Mouse (Mus musculus): ENCODE measurements around the gene Ckap5.

Gene Ckap5

GRCm38 (mm10) chr2:91627486-91627885, 100.9 kb downstream of the Ckap5 start:
- DNase-seq (ENCODE audit: low read depth) = no peak

DNA sequence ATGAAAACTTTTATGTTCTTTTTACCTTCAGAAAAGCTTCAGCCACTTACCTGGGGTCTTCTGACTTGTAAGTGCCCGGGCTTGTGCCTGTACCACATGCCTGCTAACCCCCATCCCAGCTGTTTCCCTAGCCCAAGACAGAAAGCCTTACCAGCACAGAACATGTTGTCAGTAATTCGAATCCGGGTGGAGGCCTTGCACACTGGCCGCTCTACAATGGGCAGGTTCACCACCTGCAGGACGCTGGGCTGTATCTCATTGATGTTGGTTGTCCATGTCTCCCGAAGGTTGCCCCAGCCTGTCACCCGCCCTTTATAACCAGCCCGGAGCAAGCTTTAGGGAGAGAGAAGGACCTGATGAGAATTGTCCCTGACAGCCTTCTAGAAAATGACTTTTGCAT, 101.6 kb downstream of the Ckap5 start:
- no peak for DNase-seq (ENCODE audit: low read depth)

DNA sequence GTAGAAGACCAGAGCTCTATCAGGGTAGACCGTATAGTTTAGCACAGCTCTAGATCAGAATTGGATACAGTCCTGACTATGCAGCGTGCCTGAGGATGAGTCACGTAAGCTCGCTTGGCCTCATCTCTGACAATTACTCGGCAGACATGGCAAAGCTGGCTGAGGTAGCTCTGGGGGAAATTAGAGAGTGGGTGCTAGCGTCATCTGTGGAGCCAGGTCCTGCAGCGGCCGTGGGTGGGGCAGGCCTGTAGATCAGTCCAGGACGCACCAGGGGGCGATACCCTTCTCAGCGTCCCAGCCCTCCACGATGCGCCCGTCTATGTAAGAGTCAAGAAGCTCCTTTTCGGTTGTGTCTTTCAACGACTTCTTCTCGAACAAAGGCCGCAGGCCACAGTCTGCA, 103.1 kb downstream of the Ckap5 start:
- peak; percentile 78 for DNase-seq (ENCODE audit: low read depth)

- DNase-seq (ENCODE audit: low read depth) = no peak
These were observed 103.8 kb downstream of the Ckap5 start for GRCm38 (mm10) chr2:91630384-91630783.

DNA sequence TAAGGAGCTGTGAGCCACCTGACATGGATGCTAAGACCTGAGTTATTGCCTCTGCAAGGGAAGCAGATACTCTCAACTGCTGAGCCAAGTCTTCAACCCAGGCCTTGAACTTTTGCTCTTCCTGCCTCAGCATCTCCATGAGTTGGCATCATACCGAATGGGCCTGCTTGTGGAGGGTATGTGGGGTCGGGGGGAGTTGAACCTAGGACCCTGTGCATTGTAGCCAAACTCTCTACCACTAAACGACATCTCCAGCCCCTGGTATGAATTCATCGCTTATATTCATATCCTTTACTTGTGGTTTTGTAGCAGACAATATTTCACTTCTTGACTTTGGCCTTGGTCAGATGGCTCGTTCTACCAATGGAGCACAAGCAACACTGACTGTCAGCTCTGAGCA, 105.3 kb downstream of the Ckap5 start:
- no peak for DNase-seq (ENCODE audit: low read depth)

- no peak for DNase-seq (ENCODE audit: low read depth)
These were observed 105.8 kb downstream of the Ckap5 start for GRCm38 (mm10) chr2:91632316-91632715.

DNA sequence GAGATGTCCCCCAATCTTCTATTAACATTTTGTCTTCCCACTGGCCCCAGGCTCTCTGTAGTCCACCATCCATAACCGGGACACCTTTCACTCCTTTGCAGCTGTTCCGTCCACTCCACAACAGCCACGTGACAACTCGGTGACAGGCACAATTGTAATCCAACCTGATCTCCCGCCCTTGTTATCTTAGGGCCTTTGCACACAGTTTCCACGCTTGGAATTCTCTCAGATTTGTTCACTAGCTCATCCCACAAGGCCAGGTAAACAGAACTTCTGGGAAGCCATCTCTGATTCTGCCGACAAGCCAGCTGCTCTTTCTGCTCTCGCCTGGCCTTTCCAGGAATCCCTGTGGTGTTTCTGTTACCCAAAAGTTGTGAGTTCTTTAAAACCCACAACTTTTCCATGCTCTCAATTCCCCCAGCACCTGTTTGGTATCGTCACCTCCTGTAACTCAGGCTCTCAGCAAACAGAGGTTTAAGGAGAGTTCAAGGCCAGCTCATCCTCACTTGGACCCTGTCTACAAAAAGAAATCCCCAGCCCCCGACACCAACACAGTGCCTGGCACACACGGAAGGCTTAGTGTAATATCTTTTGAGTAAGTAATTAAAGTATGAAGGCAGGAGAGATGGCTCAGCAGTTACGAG, 106.9 kb downstream of the Ckap5 start:
- no peak for DNase-seq (ENCODE audit: low read depth)

GRCm38 (mm10) chr2:91634841-91635240, 108.3 kb downstream of the Ckap5 start:
- DNase-seq (ENCODE audit: low read depth) = no peak

DNA sequence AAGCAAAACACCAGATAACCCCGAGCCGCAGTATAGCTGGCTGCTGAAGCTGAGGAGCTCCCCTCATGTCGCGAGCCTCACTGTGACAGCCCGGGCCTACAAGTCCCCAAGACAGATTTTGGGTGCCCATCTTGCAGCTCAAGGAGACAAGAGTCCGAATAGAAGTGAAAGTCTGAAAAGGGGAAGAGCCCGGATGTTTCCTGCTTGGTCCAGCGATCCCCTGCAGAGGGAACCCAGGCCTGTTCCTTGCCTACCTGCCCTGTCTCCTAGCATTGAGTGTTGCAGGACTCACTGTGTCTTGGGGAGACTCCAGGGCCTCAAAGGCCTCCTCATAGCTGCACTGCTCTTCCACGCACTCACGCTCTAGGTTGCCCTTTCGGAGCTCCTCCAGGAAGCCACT, 108.9 kb downstream of the Ckap5 start:
- DNase-seq (ENCODE audit: low read depth) = no peak

- DNase-seq (ENCODE audit: low read depth) = no peak
These were observed 109.7 kb downstream of the Ckap5 start, which contains the start of gene F2 for GRCm38 (mm10) chr2:91636229-91636628. F2 (minus strand) TSS chr2:91636414.

DNA sequence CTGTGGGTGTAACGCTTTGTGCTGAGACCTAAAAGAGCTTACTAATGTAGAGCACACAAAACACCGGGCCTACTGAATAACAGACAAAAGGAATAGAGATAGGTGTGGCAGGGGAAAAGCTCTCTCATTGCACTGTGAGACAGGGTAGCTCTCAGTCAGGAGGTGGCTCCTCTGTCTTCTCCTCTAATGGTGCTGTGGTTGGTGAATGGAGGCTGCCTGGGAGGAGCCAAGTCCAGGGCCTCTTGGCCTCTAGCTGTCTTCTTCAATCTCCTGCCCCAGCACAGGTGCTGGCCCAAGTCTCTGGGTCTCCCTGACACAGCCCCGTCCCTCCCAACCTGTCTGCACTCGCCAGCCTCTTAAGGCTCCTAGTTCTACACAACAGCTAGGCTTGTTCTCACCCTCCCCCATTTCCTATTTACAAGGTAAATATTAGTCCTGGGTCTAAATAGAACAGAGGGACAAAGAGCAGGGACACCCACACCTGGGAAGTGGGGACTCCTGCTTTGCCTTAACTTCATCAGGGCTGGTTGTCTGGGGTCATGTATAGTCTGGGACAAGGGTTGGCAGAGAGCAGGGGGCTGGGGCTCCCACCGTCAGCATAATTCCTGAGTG, 110.3 kb downstream of the Ckap5 start:
- no peak for DNase-seq (ENCODE audit: low read depth)

- DNase-seq (ENCODE audit: low read depth) = no peak
These were observed 112.4 kb downstream of the Ckap5 start for GRCm38 (mm10) chr2:91638931-91639330.

GRCm38 (mm10) chr2:91642825-91643415, 116.4 kb downstream of the Ckap5 start:
- DNase-seq (ENCODE audit: low read depth) = no peak

GRCm38 (mm10) chr2:91644021-91644420, 117.5 kb downstream of the Ckap5 start:
- DNase-seq (ENCODE audit: low read depth) = no peak

DNA sequence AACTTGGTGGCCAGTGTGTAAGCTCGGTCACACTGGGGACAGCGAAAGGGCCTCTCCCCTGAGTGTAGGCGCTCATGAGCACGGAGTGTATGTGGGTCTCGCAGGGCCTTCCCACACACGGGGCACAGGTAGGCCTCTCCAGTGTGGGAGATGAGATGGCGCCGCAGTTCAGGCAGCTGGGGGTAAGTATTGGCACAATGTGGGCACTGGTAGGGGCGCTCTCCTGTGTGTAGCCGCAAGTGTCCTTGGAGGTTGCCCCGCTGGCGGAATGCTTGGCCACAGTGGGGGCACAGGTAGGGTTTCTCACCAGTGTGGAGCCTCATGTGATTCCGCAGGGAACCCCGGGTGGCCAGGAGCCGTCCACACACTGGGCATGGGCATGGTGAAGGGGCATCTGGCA, 118.8 kb downstream of the Ckap5 start:
- no peak for DNase-seq (ENCODE audit: low read depth)

- DNase-seq (ENCODE audit: low read depth) = no peak
These were observed 119.2 kb downstream of the Ckap5 start for GRCm38 (mm10) chr2:91645811-91646210.

- peak; percentile 80 for DNase-seq (ENCODE audit: low read depth)
These were observed 120.2 kb downstream of the Ckap5 start for GRCm38 (mm10) chr2:91646733-91647132.

DNA sequence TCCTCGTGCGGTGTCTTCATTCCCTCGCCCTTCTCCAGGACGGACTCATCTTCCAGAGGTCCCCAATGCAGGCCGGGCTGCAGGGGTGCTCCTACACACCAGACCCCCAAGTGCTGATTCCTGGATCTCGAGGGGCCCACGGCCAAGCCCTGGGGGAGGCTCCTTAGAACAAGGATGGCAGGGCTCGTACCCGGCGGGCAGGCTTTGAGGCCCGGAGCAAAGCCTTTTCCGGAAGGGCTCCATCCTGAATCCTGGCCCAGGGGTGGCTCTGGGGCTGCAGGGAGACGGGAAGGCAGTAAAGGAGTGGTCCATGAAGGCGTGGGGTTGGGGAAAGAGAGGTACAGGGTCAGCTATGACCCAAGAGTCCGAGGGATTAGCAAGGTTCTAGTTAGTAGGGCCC, 122.6 kb downstream of the Ckap5 start:
- peak; percentile 20 for DNase-seq (ENCODE audit: low read depth)

DNA sequence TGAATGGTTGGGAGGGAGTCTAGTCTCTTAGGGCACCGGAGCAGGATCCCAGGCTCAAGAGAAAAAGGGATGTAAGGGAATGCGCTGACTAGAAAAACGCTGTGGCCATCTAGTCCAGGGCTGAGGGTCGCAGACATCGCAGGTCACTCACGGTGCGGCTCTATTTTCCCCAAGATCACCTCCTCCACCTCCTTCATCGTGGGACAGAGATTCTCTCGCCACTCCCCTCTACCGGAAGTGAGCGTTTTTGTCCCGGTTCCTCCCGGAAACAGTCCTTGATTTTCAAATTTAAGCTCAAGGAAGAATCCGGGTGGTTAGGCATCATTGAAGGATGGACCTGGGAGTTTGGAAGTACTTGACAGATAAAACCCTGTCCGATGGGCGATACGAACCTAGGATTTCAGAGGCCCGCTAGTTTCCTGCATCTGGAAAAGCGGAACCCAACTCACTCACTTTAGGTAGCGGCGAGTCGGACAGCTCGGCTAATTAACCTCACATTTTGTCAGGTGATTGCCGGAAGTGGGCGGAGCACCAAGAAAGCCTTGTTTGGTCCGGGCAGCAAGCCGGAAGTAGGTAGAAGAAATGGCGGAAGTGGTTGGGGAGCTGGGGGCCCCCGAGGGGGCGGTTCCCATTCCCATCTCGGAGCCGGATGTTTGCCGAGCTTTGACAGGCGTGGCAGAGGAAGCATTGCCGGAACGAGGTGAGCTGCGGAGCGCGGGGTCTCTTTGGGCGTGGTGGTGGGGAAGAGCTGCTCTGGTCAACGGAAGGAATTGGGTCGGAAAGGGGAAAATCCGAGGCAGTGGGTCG, 123.2 kb downstream of the Ckap5 start, which contains the start of the genes Zfp408 and Arhgap1:
TSS of gene Zfp408 (minus strand) at position 239 of the 807 bp plus-strand sequence.
TSS of gene Arhgap1 (plus strand) at position 308 of the 807 bp plus-strand sequence.
- peak; percentile 99 for DNase-seq (ENCODE audit: low read depth)

GRCm38 (mm10) chr2:91650360-91650995, 123.9 kb downstream of the Ckap5 start:
- DNase-seq (ENCODE audit: low read depth) = no peak

DNA sequence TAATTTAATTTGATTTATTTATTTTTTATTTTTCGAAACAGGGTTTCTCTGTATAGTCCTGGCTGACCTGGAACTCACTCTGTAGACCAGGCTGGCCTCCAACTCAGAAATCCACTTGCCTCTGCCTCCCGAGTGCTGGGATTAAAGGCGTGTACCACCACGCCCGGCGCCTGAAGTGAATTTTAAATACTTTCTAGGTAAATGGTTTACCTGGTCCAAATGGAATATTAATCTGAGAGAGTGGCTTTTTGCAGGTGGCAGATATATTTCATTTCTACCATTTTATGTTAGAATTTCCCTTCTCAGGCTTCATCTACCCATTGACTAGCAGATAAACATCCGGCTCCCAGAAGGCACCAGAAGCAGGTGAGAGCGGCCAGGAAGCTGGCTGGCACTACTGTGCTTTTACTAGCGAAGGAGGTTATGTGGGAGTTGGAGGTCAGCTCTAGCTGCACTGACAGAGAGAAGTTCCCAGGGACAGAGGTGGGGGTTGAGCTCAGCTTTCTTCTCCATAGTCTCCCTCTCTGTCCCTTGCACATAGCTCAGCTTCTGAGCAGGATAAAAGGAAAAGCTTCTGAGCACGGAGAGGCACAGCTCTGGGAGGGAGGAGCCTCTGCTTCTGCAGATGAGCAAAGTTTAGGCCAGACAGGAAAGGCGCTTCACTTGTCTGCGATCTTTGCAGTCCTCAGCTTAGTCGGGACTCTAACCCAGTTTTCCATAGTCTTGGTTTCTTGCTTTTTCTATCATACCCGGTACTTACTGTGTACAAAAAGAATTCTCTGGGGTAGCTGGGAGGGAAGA, 125.1 kb downstream of the Ckap5 start:
- no peak for DNase-seq (ENCODE audit: low read depth)

All from NIH3T3 (cell line).